Mouse (Mus musculus): ENCODE measurements around the gene Arhgef3.

- TF ChIP-seq CTCF (IDR thresholded peaks at IDR 0.05) (no peak), EP300 (IDR thresholded peaks at IDR 0.05) (no peak)
These were observed 84.4 kb downstream of the Arhgef3 start for GRCm38 (mm10) chr14:27199119-27199518.

All from lung, postnatal 0 days (tissue).